ENCODE assay signal across 38 mouse cellular contexts in genomic region chr11:49953616-49954015, GRCm38 (mm10). TPM values are rescaled to one million over a fixed set of nuclear protein-coding genes. Genes with fewer than 3 reads are reported as not detected.
"Had no signal": no experiment of that assay in that cellular context is flagged by ENCODE, and none has a peak within 500 bp of the region (broad histone marks: within the 10 kb centered on the region; RNA-seq: fewer than 3 reads in every experiment).

No protein-coding gene starts in this region.

- H3K27me3 ChIP-seq: hindbrain, embryonic 15.5 days; intestine, embryonic 15.5 days had no signal

- ATAC-seq: hindbrain, embryonic 16.5 days; hindbrain, postnatal 0 days; inflammation-experienced regulatory T-cells, adult 6 months; intestine, embryonic 15.5 days; intestine, embryonic 16.5 days; intestine, postnatal 0 days had no signal

- H3K9ac ChIP-seq: heart, embryonic 12.5 days; heart, embryonic 13.5 days; heart, embryonic 15.5 days; hindbrain, embryonic 12.5 days; hindbrain, embryonic 13.5 days; hindbrain, embryonic 14.5 days; hindbrain, embryonic 15.5 days; intestine, embryonic 15.5 days; kidney, embryonic 15.5 days had no signal

- H3K4me1 ChIP-seq: heart, embryonic 15.5 days; hindbrain, embryonic 12.5 days; hindbrain, embryonic 13.5 days; hindbrain, embryonic 15.5 days; intestine, embryonic 15.5 days; kidney, embryonic 15.5 days had no signal

- DNase-seq: heart, postnatal 10 days; heart, postnatal 14 days; heart, postnatal 36 days; heart, postnatal 4 days; kidney, adult 11 months; kidney, adult 18-20 months; kidney, adult 2 months; kidney, adult 8-10 months; kidney, adult 9 months; kidney, postnatal 10 days; kidney, postnatal 14 days; kidney, postnatal 25 days; kidney, postnatal 36 days; kidney, postnatal 4 days; layer of hippocampus, adult 9-11 months; layer of hippocampus, postnatal 36 days had no signal

- H3K4me2 ChIP-seq: heart, embryonic 11.5 days; heart, embryonic 12.5 days; heart, embryonic 13.5 days; heart, embryonic 15.5 days; hindbrain, embryonic 12.5 days; hindbrain, embryonic 13.5 days; hindbrain, embryonic 14.5 days; hindbrain, embryonic 15.5 days; intestine, embryonic 15.5 days; kidney, embryonic 15.5 days had no signal

- H3K4me3 ChIP-seq: heart, embryonic 10.5 days; heart, embryonic 12.5 days; heart, embryonic 13.5 days; heart, embryonic 15.5 days; hindbrain, embryonic 10.5 days; hindbrain, embryonic 12.5 days; hindbrain, embryonic 13.5 days; hindbrain, embryonic 15.5 days; intestine, embryonic 15.5 days; kidney, embryonic 15.5 days; layer of hippocampus, adult 2 months had no signal

- H3K36me3 ChIP-seq: heart, embryonic 10.5 days; heart, embryonic 12.5 days; heart, embryonic 13.5 days; heart, embryonic 15.5 days; hindbrain, embryonic 10.5 days; hindbrain, embryonic 12.5 days; hindbrain, embryonic 13.5 days; hindbrain, embryonic 15.5 days; intestine, embryonic 15.5 days; kidney, embryonic 15.5 days had no signal

- H3K9me3 ChIP-seq: heart, embryonic 10.5 days; heart, embryonic 12.5 days; heart, embryonic 13.5 days; heart, embryonic 15.5 days; hindbrain, embryonic 10.5 days; hindbrain, embryonic 12.5 days; hindbrain, embryonic 13.5 days; hindbrain, embryonic 15.5 days; intestine, embryonic 15.5 days; kidney, embryonic 15.5 days had no signal

- H3K27ac ChIP-seq: heart, embryonic 10.5 days; heart, embryonic 13.5 days; heart, embryonic 15.5 days; hindbrain, embryonic 10.5 days; hindbrain, embryonic 12.5 days; hindbrain, embryonic 13.5 days; hindbrain, embryonic 14.5 days; hindbrain, embryonic 15.5 days; hindbrain, postnatal 0 days; intestine, embryonic 15.5 days; kidney, embryonic 15.5 days; kidney, postnatal 0 days; layer of hippocampus, adult 2 months had no signal

RNA-seq across cellular contexts. Expression of gene Rasgef1c, which starts 52.0 kb away (rescaled TPM):
- total RNA-seq: heart, postnatal 4 days had no signal
- polyA plus RNA-seq: heart, embryonic 13.5 days; heart, embryonic 14.5 days; heart, postnatal 0 days; kidney, embryonic 14.5 days had no signal
